Mouse (Mus musculus) liver (tissue): ENCODE data around the gene Pifo.
"Not testable (repeated sequence)": the region's sequence is repeated elsewhere in the genome, so short reads cannot be mapped to it uniquely, and the experiment has no call there.

ENCODE experiments used
- DNase-seq: peaks from one replicate; pipeline ENCODE4 v3.0.0-alpha.2; 2020; ENCODE audit warnings: mixed read lengths

Pifo gene

GRCm38 (mm10) chr3:106014546-106014945, at the start of gene Pifo:
Gene Pifo (minus strand): TSS chr3:106014646.
- no peak for DNase-seq

DNA sequence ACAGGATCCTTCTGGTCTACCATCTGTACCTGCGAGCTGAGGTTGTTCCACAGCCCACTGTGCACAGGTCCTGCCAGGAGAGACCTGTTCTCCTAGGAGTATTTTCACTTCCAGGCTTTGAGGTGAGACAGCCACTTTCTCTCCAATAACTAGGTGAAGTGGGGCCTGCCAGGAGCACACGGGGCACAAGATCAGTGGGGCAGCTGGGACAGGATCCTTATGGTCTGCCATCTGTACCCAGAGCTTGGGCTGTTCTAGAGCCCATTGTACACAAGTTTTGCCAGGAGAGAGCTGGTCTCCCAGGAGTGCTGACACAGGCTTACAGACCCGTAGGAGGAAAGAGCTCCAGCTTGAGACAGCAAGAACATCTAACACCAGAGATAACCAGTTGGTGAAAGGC, 43.5 kb upstream of the Pifo start:
- DNase-seq, result no peak

DNA sequence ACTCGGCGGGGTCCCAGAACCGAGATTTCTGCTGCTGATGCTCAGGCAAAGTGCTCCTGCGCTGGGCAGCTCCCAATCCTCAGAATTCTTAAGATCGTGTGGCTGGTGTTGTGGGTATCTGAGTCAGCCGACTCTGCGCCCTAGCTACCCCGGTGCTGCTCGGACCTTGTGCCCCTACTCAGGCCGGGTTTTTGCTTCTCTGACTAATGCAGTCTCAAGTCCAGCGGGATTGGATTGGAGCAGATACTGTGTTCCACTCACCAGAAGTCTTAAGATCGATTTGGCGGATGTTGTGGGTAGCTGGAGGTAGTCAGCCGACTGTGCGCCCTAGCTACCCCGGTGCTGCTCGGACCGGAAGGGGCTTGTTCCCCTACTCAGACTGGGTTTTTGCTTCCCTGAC, 37.5 kb upstream of the Pifo start:
- no peak for DNase-seq

- no peak for DNase-seq
Measured at GRCm38 (mm10) chr3:106040306-106040705, 25.9 kb upstream of the Pifo start.

DNA sequence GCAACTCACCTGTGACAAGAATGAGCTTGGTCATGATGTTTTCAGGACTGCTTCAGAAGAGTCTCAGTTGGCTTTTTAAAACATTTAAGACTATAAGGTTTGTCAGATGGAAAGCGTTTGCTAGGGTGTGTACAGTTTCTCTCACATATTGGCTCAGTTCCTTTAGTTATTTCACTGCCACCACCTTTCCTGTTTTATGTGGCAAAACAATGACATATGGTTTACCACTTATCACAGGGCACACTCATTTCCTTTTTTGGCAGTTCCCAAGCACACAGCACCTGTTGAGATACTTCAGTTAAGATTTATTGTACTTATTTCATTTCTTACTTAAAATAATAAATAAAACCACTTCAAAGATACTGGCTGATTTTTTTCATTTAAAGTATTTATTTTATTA, 18.3 kb upstream of the Pifo start, which contains the start of gene Chil5:
Chil5 (minus strand) TSS at position 34 of the 400 bp plus-strand sequence.
- DNase-seq, result no peak

- no peak for DNase-seq
Measured at GRCm38 (mm10) chr3:106024135-106024534, 9.7 kb upstream of the Pifo start.

GRCm38 (mm10) chr3:106021840-106022239, 7.4 kb upstream of the Pifo start:
- DNase-seq, result no peak

DNA sequence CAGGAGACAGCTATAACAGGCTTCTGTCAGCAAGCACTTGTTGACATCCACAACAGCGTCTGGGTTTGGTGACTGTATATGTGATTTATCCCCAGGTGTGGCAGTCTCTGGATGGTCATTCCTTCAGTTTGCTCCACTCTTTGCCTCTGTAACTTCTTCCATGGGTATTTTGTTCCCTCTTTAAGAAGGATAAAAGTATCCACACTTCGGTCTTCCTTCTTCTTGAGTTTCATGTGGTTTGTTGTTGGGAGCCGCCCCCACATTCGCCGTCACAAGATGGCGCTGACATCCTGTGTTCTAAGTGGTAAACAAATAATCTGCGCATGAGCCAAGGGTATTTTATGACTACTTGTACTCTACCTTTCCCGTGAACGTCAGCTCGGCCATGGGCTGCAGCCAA, 11.1 kb downstream of the Pifo start:
- DNase-seq, result not testable (repeated sequence)

DNA sequence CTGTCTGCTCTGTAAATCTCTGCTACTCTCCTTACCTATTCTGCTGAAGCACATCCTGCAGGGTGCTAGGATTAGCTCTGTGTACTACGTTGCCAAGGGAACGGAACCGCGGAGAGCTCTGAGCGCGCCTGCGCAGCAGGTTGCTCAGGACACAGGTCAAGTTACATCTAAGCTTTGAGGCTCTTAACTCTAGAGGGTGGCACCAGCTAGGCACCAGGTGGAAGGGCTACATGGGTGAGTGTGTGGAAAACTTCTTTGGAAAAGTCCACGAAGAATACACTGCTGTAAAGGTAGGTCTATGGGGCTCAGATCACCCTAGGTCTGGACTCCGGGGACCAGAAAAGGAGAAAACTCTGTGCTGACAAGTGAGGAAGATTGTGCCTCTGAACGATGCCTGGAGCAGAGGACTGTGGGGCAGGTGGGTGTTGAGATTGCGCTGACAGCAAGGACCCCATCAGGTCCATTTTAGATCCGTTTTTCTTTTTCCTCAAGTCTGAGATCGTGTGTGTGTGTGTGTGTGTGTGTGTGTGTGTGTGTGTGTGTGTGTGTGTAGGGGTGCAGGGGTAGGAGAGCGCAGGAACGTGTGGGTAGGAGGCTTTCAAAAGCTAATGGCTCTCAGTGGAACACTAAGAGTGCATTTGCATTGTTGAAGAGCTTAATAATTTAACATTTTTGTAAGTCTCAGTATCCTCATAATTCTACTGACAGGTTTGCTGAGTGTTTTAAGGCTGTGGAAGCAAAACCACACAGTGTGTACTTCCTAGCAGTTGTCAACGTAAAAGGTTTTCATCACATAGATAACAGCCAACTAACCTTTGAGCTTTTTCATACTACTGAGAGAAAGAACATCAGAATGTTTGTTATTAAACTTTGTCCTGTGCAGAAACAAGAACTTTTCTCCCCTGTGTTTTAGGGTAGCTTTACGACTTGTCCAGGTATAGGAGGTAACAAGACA, 12.8 kb downstream of the Pifo start:
- DNase-seq, result peak; percentile 15

- DNase-seq, result no peak
Measured at GRCm38 (mm10) chr3:106000707-106001375, 13.6 kb downstream of the Pifo start.

DNA sequence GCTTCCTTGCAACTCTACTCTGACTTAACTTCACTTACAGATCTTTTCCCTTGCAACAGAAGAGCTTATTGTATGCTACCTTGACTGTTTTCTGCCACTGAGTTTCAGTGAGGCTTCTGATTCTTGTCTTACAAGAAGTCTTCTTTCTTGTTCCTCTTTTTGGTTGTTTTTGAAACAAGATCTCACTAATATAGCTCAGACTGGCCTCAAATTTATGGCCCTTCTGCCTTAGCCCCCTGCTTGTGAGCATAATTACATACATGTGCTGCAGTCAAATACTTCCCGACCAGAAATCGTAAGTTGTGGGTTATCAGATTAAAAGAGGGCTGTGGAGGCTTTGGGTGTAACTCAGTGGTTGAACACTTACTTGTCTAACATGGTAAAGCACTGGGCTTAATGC, 19.7 kb downstream of the Pifo start:
- no peak for DNase-seq

DNA sequence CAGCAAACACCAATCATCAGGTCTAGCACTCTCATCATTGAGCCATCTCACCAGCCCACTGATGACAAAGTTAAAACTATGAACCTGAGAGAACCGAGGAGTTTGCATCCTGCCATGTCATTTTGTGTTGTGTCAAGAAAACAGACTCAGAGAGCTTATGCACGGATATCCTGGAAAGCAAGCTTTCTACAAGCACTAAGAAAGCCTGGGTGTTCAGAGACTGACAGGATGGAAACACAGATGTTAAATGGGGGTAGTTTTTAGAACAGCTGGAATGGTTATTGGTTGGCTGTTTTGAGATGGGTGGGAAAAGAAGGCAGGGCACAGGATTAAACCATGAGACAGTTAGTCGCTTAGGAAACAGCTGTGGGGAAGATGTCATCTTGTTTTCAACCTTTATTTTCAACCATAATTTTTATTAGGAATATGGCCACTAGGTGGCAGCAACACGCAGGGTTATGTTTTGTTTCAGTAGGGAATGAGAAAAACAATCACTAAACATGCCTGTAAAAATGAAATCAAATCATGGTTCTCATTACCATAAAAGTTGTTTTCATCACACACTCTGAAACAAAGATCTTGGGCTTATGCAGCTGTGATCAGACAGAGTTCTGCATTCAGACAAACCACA, 22.7 kb downstream of the Pifo start:
- DNase-seq, result peak; percentile 28

DNA sequence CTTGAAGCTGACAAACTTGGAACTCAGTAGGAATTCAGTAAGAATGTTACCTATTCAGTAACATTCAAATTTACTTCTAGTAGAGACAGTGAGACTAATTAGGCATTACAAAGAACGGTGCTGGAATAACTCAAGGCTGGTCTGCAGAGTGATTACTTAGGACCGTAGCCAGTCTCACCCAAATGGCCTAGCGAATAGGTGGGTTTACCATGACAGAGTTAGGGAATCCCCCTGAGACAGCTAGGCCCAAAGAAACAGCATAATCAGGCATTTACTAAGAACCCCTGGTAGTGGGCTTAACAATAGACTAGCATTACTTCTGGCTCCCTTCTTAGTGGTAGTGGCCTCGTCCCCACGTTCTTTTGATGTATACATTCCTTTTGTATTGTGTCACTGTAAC, 24.8 kb downstream of the Pifo start:
- DNase-seq, result not testable (repeated sequence)

- DNase-seq, result no peak
Measured at GRCm38 (mm10) chr3:105974174-105974573, 40.3 kb downstream of the Pifo start.

- DNase-seq, result no peak
Measured at GRCm38 (mm10) chr3:105973411-105973810, 41.0 kb downstream of the Pifo start, which contains the start of gene Ovgp1. Gene Ovgp1 (plus strand): TSS chr3:105973711.

DNA sequence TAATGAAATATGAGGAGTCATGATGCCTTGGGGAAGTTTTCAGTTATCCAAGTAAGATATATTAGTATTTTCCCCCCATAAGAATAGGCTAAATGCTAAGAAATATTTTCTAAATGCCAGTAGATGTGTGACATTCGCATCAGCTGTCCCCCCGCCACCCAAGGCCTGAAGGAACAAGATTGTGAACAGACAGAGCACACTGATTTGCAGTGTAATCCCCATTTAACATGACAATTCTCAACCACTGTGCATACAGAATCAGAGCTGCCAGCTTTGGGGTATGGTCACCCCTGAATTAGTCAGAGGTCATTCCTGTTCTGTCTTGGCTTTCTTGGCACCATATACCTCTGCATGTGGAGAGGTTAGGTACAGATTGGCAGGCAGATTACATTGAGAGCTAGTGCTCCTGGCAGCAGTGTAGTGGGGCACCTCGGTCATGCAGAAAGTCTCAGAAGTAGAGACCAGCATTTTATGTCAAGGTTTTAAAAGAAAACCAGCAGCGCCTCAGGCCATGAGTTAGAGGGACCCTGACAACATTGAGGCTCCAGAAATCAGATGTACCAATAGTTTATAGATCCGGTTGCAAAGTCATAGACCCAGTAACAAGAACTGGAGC, 42.5 kb downstream of the Pifo start:
- DNase-seq, result no peak

- no peak for DNase-seq
Measured at GRCm38 (mm10) chr3:105960700-105961099, 53.7 kb downstream of the Pifo start.

GRCm38 (mm10) chr3:105959999-105960398, 54.4 kb downstream of the Pifo start, which contains the start of gene Atp5f1:
Gene Atp5f1 (minus strand): TSS chr3:105960099.
- DNase-seq, result no peak

- peak; percentile 29 for DNase-seq
Measured at GRCm38 (mm10) chr3:105959585-105959984, 54.9 kb downstream of the Pifo start.

DNA sequence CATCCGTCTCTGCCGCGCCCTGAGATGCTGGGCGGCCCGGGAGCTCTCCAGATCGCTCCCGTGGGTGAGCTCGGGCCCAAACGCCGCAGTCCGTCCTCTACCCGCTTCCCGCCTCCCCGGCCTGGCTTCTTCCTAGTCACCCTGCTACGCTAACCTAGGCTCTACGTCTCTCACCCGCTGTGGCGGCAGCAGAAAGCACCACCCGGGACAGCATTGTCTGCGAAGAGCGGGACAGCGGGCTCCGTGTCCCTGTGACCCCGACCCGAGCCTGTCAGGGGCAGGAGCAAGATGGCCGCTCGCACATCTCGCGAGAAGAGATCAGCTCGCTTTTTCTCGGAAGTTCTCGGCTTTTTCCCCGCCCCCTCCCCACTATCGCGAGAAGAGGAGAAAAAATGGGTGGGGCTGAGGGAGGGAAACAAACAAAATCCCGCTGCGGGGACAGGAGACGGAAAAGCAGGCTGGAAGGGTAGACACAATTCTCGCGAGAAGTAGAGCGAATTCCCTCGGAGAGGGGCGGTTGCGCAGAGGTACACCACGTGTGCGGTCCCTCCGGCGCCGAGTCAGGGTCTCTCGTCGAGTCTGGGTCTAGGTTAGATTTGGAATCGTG, 55.4 kb downstream of the Pifo start, which contains the start of gene Wdr77:
Wdr77 (plus strand) TSS at position 396 of the 607 bp plus-strand sequence.
- peak; percentile 99 for DNase-seq

- DNase-seq, result no peak
Measured at GRCm38 (mm10) chr3:105958204-105958603, 56.2 kb downstream of the Pifo start.

DNA sequence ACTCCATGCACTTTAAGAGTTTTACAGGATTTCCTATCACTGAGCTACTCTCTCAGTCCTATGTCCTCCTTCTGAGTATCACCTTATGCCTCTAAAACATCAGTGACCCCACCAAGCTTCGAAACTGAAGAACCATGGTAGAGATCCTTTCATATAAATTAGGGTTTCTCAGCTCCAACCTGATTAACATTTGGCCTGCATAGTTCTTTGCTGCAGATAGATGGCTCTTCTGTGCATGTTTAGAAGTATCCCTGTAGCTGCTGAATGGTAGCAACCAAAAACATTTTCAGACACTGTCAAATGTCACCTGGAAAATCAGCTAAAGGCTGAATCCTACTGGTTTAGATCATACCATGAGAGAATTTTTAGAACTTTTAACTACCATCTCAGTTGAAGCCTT, 57.2 kb downstream of the Pifo start:
- DNase-seq, result no peak
